Mouse (Mus musculus) erythroblast, adult 5-6 weeks (primary cell): Measurements from ENCODE around the gene Lmo4. TPM values are rescaled to one million over a fixed set of nuclear protein-coding genes. Genes with fewer than 3 reads are reported as not detected.

ENCODE experiments used
- ATAC-seq: replicated peaks from 2 replicates; pipeline ENCODE4 v1.8.0; 2016; ENCODE audit warnings: moderate number of reproducible peaks, mild to moderate bottlenecking, moderate TSS enrichment, inconsistent platforms; ENCODE audit not compliant: poor library complexity, low FRiP score, severe bottlenecking
- total RNA-seq, 2 experiments: library from RNA; stranded (forward) in 1 of 2; stranded (reverse) in 1 of 2; fragments of 150-400 nt in 1 of 2; fragments of 200-764, 138-1000 nt in 1 of 2; gene quantifications; 2 replicates each; pipeline versions ENCODE4 v1.2.3 to v1.2.4; 2015 to 2017; ENCODE audit warnings: low replicate concordance in 2 of 2

The Lmo4 gene
- total RNA-seq, 2 experiments from 2014 or later = 22.7 to 64.8 TPM

GRCm38 (mm10) chr3:144205351-144206153 is 532 bp upstream of the Lmo4 start:
- ATAC-seq = no peak

- ATAC-seq = no peak
These were observed 1.0 kb downstream of the Lmo4 start for GRCm38 (mm10) chr3:144203988-144204412.

DNA sequence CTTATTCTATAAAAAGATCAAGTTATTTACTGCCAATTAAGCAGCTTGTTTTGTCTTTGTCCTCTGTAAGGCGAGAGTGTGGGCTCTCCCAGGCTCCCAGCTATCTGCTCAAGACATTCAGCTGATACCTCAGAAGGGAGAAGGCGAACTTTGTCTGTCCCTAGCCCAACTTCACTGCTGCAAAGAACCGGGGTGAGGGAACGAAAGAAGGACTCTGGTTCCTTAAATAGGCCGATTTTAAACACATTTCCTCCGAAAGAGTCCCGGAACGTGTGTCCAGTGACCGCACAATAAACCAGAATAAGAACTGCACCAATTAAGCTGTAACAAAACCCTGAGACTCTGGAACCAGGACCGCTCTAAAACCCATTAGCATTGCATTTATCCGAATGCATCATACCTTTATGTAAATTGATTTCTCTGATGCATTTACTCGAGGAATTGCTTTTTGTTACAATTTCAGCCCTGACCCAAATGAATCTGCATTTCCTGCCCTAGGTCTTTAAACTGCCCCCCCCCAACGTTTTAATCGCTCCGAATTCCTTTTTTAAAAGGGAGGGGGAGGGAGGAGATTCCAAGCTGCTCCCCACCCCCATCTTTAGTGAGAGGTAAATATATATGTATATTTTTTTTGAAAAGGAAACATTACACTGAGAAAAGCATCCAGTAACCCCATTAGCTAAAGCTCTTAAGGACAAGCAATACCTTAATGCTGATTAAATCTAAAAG is 1.6 kb downstream of the Lmo4 start:
- ATAC-seq = no peak

- ATAC-seq = no peak
These were observed 2.3 kb downstream of the Lmo4 start for GRCm38 (mm10) chr3:144202574-144203258.

DNA sequence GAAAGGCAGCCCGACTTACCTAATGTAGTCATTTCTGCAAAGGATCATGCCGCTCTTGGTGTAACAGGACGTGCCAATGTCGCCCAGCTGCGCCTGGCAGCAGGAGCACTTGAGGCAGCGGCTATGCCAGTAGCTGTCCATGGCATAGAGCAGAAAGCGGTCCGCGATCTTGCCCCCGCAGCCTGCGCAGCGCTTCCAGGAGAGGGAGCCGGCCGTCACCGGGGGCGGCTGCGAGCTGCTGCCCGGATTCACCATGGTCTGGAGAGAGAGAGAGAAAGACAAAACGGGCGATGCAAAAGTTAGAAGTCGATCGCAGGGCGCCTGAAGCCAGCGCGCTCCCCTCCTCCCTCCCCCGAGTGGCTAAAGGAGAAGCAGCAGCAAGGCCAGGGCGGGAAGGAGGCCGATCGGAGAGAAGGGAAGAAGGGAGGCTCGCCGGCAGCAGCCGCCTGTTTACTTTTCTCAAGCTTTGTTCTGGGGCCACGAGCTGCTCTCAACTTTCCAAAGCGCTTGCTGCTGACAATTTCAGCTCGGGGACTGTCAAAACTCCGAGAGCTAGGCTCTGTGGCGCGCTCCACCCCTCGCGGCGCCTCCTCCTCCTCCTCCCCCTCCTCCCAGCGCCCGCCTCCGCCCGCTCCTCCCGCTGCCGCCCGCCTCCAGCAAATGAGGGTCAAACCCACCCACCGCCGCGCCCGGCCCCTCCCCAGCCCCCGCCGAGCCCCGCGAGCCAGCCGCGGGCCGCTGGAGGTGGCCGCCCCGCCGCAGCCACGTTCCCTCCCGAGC is 3.0 kb downstream of the Lmo4 start:
- no peak for ATAC-seq

- no peak for ATAC-seq
These were observed 19.5 kb downstream of the Lmo4 start for GRCm38 (mm10) chr3:144185327-144186152.

DNA sequence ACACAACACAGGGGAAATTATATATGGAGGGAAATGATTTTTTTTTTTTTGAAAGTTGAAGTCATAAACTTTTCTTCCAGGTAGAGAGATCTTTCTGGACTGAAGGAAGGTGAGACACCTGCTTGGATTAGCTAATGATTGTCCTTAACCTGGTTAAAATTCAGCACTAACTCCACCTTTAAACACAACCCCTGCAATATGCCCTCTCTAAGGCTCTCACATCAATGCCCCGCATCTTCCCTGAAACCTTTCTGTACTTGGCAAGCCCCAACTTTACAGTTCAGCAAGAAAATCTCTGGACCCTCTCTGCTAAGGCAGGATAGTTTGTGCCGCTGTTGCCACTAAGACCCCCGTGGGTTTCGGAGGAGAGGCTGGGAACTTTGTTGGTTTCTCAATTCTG is 20.1 kb downstream of the Lmo4 start:
- ATAC-seq = no peak

GRCm38 (mm10) chr3:144182229-144182628 is 22.8 kb downstream of the Lmo4 start:
- no peak for ATAC-seq

DNA sequence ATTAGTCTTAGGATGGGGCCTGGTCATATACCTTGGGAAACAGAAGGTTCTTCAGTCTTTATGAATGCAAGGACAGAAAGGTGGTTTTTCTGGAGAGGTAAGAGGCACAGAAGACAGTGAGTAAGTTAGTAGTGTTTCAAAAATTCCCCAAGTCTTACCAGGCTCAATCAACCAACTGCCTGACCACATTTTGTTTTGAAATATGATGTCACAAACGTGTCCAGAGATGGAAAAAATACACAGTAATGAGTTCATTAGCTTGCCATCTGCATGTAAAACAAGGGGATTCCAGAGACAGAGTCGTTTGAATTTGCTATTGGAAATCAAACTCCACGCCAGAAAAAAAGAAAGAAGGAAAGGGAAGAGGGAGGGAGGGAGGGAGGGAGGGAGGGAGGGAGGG is 26.1 kb downstream of the Lmo4 start:
- no peak for ATAC-seq

DNA sequence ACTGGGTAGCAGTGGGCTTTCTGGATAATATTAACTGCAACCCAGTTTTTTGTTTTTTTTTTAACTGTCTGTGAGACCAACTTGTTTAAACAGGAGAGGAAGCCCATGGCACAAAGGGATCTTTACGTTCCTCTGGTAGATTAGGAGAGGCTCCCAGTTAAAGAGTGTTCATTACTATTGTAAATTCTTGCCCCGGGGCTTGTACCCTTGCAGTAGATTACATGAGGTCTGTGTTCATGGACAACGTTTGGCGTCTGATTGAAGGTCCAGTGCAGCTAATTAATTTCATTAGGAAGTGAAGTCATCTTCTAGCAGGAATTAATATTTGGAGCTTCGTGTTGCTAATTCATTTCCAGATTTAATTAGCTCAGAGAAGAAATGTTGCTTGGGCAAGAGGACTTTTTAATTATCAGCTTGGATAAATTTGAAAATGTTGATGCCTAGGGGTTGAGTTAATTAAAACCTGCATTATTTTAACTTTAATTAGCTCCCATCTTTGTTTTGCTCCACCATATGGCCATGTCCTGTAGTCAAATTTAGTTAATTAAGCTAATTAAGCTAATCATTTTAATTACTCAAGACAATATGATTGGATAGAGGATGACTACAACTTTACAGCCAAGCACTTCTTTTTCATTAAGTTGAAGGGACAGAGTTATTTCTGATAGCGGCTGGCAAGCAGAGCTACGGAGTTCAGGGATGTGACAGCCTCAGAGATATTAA is 31.0 kb downstream of the Lmo4 start:
- no peak for ATAC-seq

DNA sequence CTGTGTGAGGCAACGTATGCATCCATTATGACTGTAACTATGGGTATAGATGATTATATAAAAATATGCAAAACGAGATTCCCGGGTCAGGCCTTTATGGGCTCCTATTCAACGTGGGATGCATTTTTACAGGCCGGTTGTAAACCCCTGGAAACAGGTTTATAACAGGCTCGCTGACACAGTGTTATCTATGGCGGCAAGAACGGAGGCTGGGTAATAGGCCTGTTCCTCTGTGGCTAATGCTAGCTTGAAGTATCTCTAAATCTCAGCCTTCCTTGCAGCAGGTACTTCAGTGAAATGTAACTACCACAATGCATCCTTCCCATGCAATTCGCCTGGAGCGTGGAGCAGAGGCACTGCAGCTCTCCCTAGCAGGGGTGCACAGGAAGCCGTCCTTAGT is 31.9 kb downstream of the Lmo4 start:
- ATAC-seq = no peak

- no peak for ATAC-seq
These were observed 33.3 kb downstream of the Lmo4 start for GRCm38 (mm10) chr3:144171749-144172148.

- no peak for ATAC-seq
These were observed 34.5 kb downstream of the Lmo4 start for GRCm38 (mm10) chr3:144170539-144170938.

GRCm38 (mm10) chr3:144166439-144167155 is 38.4 kb downstream of the Lmo4 start:
- ATAC-seq = no peak

DNA sequence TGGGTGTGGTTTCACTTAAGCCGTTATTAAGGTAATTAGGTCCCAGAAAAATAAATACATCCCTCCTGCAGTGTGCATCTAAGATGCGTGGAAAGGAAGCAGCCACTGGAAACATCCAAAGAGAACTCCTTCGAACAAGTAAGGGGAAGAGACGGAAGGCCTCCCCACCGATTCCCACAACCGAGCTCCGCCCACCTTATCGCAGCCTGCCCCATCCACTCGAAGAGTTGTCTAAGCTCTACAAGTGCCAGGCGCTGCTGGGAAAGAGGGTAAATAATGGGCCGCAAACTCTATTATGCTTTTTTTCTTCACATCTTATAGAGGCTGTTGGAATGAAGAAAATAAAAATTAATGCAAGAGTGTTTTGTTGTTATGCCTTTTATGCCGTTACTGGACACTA is 39.6 kb downstream of the Lmo4 start:
- no peak for ATAC-seq

GRCm38 (mm10) chr3:144164665-144165385 is 40.2 kb downstream of the Lmo4 start:
- no peak for ATAC-seq

DNA sequence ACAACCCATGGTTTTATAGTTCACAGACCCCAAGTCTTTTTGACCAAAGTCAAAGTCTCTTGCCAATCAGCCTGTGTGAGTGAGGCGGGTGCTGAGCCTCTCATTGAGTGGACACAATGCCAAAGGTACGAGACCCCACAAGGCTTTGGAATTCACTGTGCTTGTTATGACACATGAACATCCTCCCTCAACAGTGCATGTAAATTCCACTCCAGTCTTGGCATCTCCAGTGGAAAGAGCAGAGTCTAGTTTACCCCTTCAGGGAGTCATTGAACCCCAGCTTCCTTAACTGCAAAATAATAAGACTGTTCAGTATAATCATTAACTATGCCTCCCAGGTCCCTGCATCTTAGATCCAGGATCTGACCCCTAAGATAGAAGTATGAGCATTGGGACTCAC is 41.3 kb downstream of the Lmo4 start:
- no peak for ATAC-seq
